Mouse (Mus musculus): Measurements from ENCODE around the gene Cep72. TPM values are rescaled to one million over a fixed set of nuclear protein-coding genes. Genes with fewer than 3 reads are reported as not detected.

The Cep72 gene
- polyA plus RNA-seq, 1 experiment: 2.2 TPM

- TF ChIP-seq USF1 (IDR thresholded peaks at IDR 0.05; ENCODE audit: low read depth) (no peak), MYOG (IDR thresholded peaks at IDR 0.05; ENCODE audit: control insufficient read depth, extremely low read depth, insufficient read length) (no peak), MYOD1 (IDR thresholded peaks at IDR 0.05; ENCODE audit: control insufficient read depth, insufficient read length, low read depth) (no peak), CEBPB (IDR thresholded peaks at IDR 0.05; ENCODE audit: low read depth) (no peak), MAX (IDR thresholded peaks at IDR 0.05) (no peak), FOSL1 (IDR thresholded peaks at IDR 0.05; ENCODE audit: insufficient read depth, low read length, poor library complexity, severe bottlenecking) (no peak), CTCF (IDR thresholded peaks at IDR 0.05; ENCODE audit: control insufficient read depth, insufficient read depth, insufficient read length) (no peak)
Measured at GRCm38 (mm10) chr13:74000961-74001360, 61.1 kb downstream of the Cep72 start.

GRCm38 (mm10) chr13:74000519-74000918, 61.6 kb downstream of the Cep72 start:
- TF ChIP-seq MYOG (IDR thresholded peaks at IDR 0.05; ENCODE audit: control insufficient read depth, extremely low read depth, insufficient read length) (no peak), CEBPB (IDR thresholded peaks at IDR 0.05; ENCODE audit: low read depth) (no peak), USF1 (IDR thresholded peaks at IDR 0.05; ENCODE audit: low read depth) (no peak), MYOD1 (IDR thresholded peaks at IDR 0.05; ENCODE audit: control insufficient read depth, insufficient read length, low read depth) (no peak), FOSL1 (IDR thresholded peaks at IDR 0.05; ENCODE audit: insufficient read depth, low read length, poor library complexity, severe bottlenecking) (no peak), CTCF (IDR thresholded peaks at IDR 0.05; ENCODE audit: control insufficient read depth, insufficient read depth, insufficient read length) (no peak), MAX (IDR thresholded peaks at IDR 0.05) (no peak)
- no peak overlapping the region for H3ac ChIP-seq (ENCODE audit: control insufficient read depth, insufficient read length, low read depth)
- no peaks in the 10 kb centered on the region for H3K36me3 ChIP-seq (ENCODE audit: control insufficient read depth, insufficient read depth)
- no peaks in the 10 kb centered on the region for H3K79me3 ChIP-seq (ENCODE audit: low read depth)
- no peak overlapping the region for H3K4me3 ChIP-seq (ENCODE audit: insufficient read depth, poor library complexity, severe bottlenecking)
- H3K79me2 ChIP-seq (ENCODE audit: control insufficient read depth, insufficient read depth): no peaks in the 10 kb centered on the region
- H3K27me3 ChIP-seq (ENCODE audit: control insufficient read depth, insufficient read depth, insufficient read length): peaks cover 4% of the 10 kb centered on the region

More at GRCm38 (mm10) chr13:74000961-74001360, 61.1 kb downstream of the Cep72 start:
- H3K27me3 ChIP-seq (ENCODE audit: control insufficient read depth, insufficient read depth, insufficient read length): peaks cover 4% of the 10 kb centered on the region
- no peaks in the 10 kb centered on the region for H3K79me3 ChIP-seq (ENCODE audit: low read depth)
- no peaks in the 10 kb centered on the region for H3K79me2 ChIP-seq (ENCODE audit: control insufficient read depth, insufficient read depth)
- no peak overlapping the region for H3K4me3 ChIP-seq (ENCODE audit: insufficient read depth, poor library complexity, severe bottlenecking)
- H3K36me3 ChIP-seq (ENCODE audit: control insufficient read depth, insufficient read depth): no peaks in the 10 kb centered on the region
- H3ac ChIP-seq (ENCODE audit: control insufficient read depth, insufficient read length, low read depth): no peak overlapping the region

- Histone ChIP-seq H3K79me3 (ENCODE audit: low read depth) (no peaks in the 10 kb centered on the region), H3K27me3 (ENCODE audit: control insufficient read depth, insufficient read depth, insufficient read length) (peaks cover 8% of the 10 kb centered on the region), H3K79me2 (ENCODE audit: control insufficient read depth, insufficient read depth) (no peaks in the 10 kb centered on the region), H3K4me3 (ENCODE audit: insufficient read depth, poor library complexity, severe bottlenecking) (no peak overlapping the region), H3K36me3 (ENCODE audit: control insufficient read depth, insufficient read depth) (no peaks in the 10 kb centered on the region), H3ac (ENCODE audit: control insufficient read depth, insufficient read length, low read depth) (no peak overlapping the region)
- TF ChIP-seq MAX (IDR thresholded peaks at IDR 0.05): no peak
- no peak for TF ChIP-seq FOSL1 (IDR thresholded peaks at IDR 0.05; ENCODE audit: insufficient read depth, low read length, poor library complexity, severe bottlenecking)
- no peak for TF ChIP-seq MYOD1 (IDR thresholded peaks at IDR 0.05; ENCODE audit: control insufficient read depth, insufficient read length, low read depth)
- no peak for TF ChIP-seq USF1 (IDR thresholded peaks at IDR 0.05; ENCODE audit: low read depth)
- no peak for TF ChIP-seq MYOG (IDR thresholded peaks at IDR 0.05; ENCODE audit: control insufficient read depth, extremely low read depth, insufficient read length)
- no peak for TF ChIP-seq CEBPB (IDR thresholded peaks at IDR 0.05; ENCODE audit: low read depth)
Measured at GRCm38 (mm10) chr13:73996456-73996855, 65.6 kb downstream of the Cep72 start.

- H3K79me3 ChIP-seq (ENCODE audit: low read depth): no peaks in the 10 kb centered on the region
- no peaks in the 10 kb centered on the region for H3K36me3 ChIP-seq (ENCODE audit: control insufficient read depth, insufficient read depth)
- no peak overlapping the region for H3K4me3 ChIP-seq (ENCODE audit: insufficient read depth, poor library complexity, severe bottlenecking)
- no peak for TF ChIP-seq CEBPB (IDR thresholded peaks at IDR 0.05; ENCODE audit: low read depth)
- no peak for TF ChIP-seq MYOD1 (IDR thresholded peaks at IDR 0.05; ENCODE audit: control insufficient read depth, insufficient read length, low read depth)
- no peaks in the 10 kb centered on the region for H3K79me2 ChIP-seq (ENCODE audit: control insufficient read depth, insufficient read depth)
- H3ac ChIP-seq (ENCODE audit: control insufficient read depth, insufficient read length, low read depth): no peak overlapping the region
- peaks cover 6% of the 10 kb centered on the region for H3K27me3 ChIP-seq (ENCODE audit: control insufficient read depth, insufficient read depth, insufficient read length)
Measured at GRCm38 (mm10) chr13:73991267-73991666, 70.8 kb downstream of the Cep72 start.

GRCm38 (mm10) chr13:73990761-73991160, 71.3 kb downstream of the Cep72 start:
- Histone ChIP-seq H3K79me2 (ENCODE audit: control insufficient read depth, insufficient read depth) (no peaks in the 10 kb centered on the region), H3K4me3 (ENCODE audit: insufficient read depth, poor library complexity, severe bottlenecking) (no peak overlapping the region), H3K79me3 (ENCODE audit: low read depth) (no peaks in the 10 kb centered on the region), H3ac (ENCODE audit: control insufficient read depth, insufficient read length, low read depth) (no peak overlapping the region), H3K27me3 (ENCODE audit: control insufficient read depth, insufficient read depth, insufficient read length) (peaks cover 6% of the 10 kb centered on the region), H3K36me3 (ENCODE audit: control insufficient read depth, insufficient read depth) (no peaks in the 10 kb centered on the region)
- no peak for TF ChIP-seq MAX (IDR thresholded peaks at IDR 0.05)
- TF ChIP-seq CTCF (IDR thresholded peaks at IDR 0.05; ENCODE audit: control insufficient read depth, insufficient read depth, insufficient read length): no peak
- no peak for TF ChIP-seq MYOG (IDR thresholded peaks at IDR 0.05; ENCODE audit: control insufficient read depth, extremely low read depth, insufficient read length)
- TF ChIP-seq MYOD1 (IDR thresholded peaks at IDR 0.05; ENCODE audit: control insufficient read depth, insufficient read length, low read depth): no peak
- TF ChIP-seq USF1 (IDR thresholded peaks at IDR 0.05; ENCODE audit: low read depth): no peak
- TF ChIP-seq CEBPB (IDR thresholded peaks at IDR 0.05; ENCODE audit: low read depth): no peak
- no peak for TF ChIP-seq FOSL1 (IDR thresholded peaks at IDR 0.05; ENCODE audit: insufficient read depth, low read length, poor library complexity, severe bottlenecking)

GRCm38 (mm10) chr13:73990325-73990724, 71.8 kb downstream of the Cep72 start:
- Histone ChIP-seq H3K4me3 (ENCODE audit: insufficient read depth, poor library complexity, severe bottlenecking) (no peak overlapping the region), H3K36me3 (ENCODE audit: control insufficient read depth, insufficient read depth) (no peaks in the 10 kb centered on the region), H3K27me3 (ENCODE audit: control insufficient read depth, insufficient read depth, insufficient read length) (peaks cover 6% of the 10 kb centered on the region), H3K79me2 (ENCODE audit: control insufficient read depth, insufficient read depth) (no peaks in the 10 kb centered on the region), H3ac (ENCODE audit: control insufficient read depth, insufficient read length, low read depth) (no peak overlapping the region), H3K79me3 (ENCODE audit: low read depth) (no peaks in the 10 kb centered on the region)
- TF ChIP-seq MYOD1 (IDR thresholded peaks at IDR 0.05; ENCODE audit: control insufficient read depth, insufficient read length, low read depth): no peak
- no peak for TF ChIP-seq CTCF (IDR thresholded peaks at IDR 0.05; ENCODE audit: control insufficient read depth, insufficient read depth, insufficient read length)
- no peak for TF ChIP-seq MYOG (IDR thresholded peaks at IDR 0.05; ENCODE audit: control insufficient read depth, extremely low read depth, insufficient read length)
- TF ChIP-seq FOSL1 (IDR thresholded peaks at IDR 0.05; ENCODE audit: insufficient read depth, low read length, poor library complexity, severe bottlenecking): no peak
- TF ChIP-seq USF1 (IDR thresholded peaks at IDR 0.05; ENCODE audit: low read depth): no peak
- TF ChIP-seq CEBPB (IDR thresholded peaks at IDR 0.05; ENCODE audit: low read depth): no peak
- TF ChIP-seq MAX (IDR thresholded peaks at IDR 0.05): no peak

Other genes with a start within 250 kb of the Cep72 start
- gene Nkd2, start 214.7 kb downstream of the Cep72 start, polyA plus RNA-seq (2012; fragmentation: generic; extraction: Trizol): 0.04 TPM
- gene Trip13, start 124.5 kb downstream of the Cep72 start, polyA plus RNA-seq (2012; fragmentation: generic; extraction: Trizol): 17.5 TPM
- gene Brd9, start 124.5 kb downstream of the Cep72 start, polyA plus RNA-seq (2012; fragmentation: generic; extraction: Trizol): 22.7 TPM
- not detected for gene Zdhhc11, start 98.4 kb downstream of the Cep72 start, polyA plus RNA-seq (2012; fragmentation: generic; extraction: Trizol)
- 0.02 TPM for gene Tppp, start 52.9 kb downstream of the Cep72 start, polyA plus RNA-seq (2012; fragmentation: generic; extraction: Trizol)
- gene Slc9a3, start 59.2 kb upstream of the Cep72 start, polyA plus RNA-seq (2012; fragmentation: generic; extraction: Trizol): 0.01 TPM
- gene Exoc3, start 146.4 kb upstream of the Cep72 start, polyA plus RNA-seq (2012; fragmentation: generic; extraction: Trizol): 22.8 TPM
- gene Ahrr, start 230.0 kb upstream of the Cep72 start, polyA plus RNA-seq (2012; fragmentation: generic; extraction: Trizol): 2.0 TPM

Data from C2C12 (cell line).